Mouse (Mus musculus) T-helper 17 cell (primary cell): ENCODE measurements at regions not wholly inside any gene's neighbourhood (a gene's known extent, or its start where the extent isn't known, plus 50 kb on each side); places are given as distances from the start of the nearest gene placed in this dataset.
"Not testable (repeated sequence)": the region's sequence is repeated elsewhere in the genome, so short reads cannot be mapped to it uniquely, and the experiment has no call there.

Experiments
- in situ Hi-C, 2 experiments: fragments of 300-600 bp; cut with MboI, MseI; formaldehyde crosslinking; loops; 1 replicate in 1 of 2; 2 replicates in 1 of 2; pipeline ENCODE4 v1.15.1; 2025; ENCODE audit warnings: high pct_unique_total_duplicates in 2 of 2

GRCm38 (mm10) chr13:69991892-69992261 lies 189.7 kb downstream of the Med10 start:
- in situ Hi-C loops, result loop anchor here (10.0 to 25.0 kb wide), 2 partner anchors 255 to 427 kb away; partner anchors contain the start of gene Ube2ql1 (in 1 of the 2)

GRCm38 (mm10) chr13:70003591-70003990 lies 201.4 kb downstream of the Med10 start:
- in situ Hi-C loops, result no loop called here

GRCm38 (mm10) chr13:70012123-70012522 lies 209.9 kb downstream of the Med10 start:
- in situ Hi-C loops, result loop anchor here in 1 of 2 experiments (10.0 kb wide), 1 partner anchor 353 kb away; no protein-coding TSS in a partner anchor

GRCm38 (mm10) chr13:70015183-70015582 lies 213.0 kb downstream of the Med10 start:
- in situ Hi-C loops, result loop anchor here in 1 of 2 experiments (10.0 kb wide), 1 partner anchor 350 kb away; no protein-coding TSS in a partner anchor

DNA sequence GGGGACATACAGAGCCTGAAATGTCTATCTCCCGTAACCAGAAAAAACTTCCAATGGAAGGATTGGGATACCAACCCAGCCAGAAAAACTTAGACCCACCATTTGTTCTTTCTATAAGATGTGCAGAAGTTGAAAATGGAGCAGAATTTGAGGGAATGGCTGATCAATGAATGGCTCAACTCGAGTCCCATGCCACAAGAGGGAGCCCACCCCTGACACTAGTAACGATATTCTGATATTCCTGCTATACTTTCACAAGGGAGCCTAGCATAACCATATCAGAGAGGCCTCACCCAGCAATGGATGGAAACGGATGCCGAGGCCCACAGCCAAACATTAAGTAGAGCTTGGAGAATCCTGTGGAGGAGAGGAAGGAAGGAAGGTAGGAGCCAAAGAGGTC lies 215.3 kb downstream of the Med10 start:
- in situ Hi-C loops, result loop anchor here in 1 of 2 experiments (10.0 kb wide), 1 partner anchor 347 kb away; no protein-coding TSS in a partner anchor

DNA sequence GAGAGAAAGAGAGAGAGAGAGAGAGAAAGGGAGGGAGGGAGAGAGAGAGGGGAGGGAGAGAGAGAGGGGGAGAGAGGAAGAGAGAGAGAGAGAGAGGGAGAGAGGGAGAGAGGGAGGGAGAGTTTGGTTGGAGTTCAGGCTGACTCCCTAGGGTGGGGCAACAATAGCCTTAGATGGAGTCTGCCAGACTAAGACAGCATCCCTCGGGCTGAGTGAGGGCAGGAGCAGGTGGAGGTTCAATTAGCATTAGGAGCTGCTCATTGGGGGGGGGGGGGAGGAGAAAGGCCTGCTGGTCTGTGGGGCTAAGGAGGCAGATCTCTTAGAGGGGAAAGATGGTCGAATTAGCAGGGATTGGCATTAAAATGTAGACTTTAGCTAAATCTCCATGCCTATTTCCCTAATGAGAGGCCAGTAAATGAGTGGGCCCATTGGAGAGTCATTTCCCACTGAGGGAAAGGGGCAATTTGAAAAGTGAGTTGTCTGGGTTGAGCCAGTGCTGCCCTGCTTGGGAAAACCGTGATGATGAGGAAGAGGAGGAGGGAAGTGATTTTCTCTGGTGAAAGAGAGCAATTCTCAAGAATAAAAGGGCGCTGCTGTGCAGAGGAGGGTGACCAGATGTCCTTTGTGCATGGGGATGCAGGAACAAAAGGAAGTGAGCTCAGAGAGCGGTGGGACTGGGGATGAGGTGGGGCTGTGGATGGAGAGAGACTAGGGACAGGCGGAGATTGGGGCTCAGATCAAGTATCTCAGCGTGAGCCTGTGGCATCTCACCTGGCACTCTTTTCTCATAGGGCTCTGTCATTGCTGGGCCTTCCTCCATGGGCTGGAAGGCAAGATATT lies 218.0 kb downstream of the Med10 start:
- in situ Hi-C loops, result loop anchor here in 1 of 2 experiments (10.0 kb wide), 1 partner anchor 345 kb away; no protein-coding TSS in a partner anchor

GRCm38 (mm10) chr13:70033249-70033648 lies 231.1 kb downstream of the Med10 start:
- in situ Hi-C loops, result no loop called here

DNA sequence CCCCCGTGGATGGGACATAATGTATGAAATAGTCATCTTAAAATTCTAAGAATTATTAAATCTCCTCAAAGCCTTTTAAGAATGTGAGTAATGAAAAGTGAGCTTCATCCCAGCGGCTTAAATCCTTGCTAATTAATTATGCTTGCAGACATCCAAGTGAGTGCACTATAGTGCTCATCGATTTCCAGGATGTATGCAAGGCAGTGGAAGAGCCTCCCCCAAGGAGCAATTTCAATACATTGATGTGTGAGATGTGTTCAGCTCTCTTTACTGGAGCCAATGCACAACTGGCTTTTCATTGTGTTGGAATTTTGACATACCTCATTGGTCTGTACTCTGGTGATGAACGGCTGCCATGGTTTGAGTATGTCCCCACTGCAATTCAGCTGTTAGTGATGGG lies 231.6 kb downstream of the Med10 start:
- in situ Hi-C loops, result no loop called here

GRCm38 (mm10) chr13:70037985-70038667 lies 235.9 kb downstream of the Med10 start:
- in situ Hi-C loops, result no loop called here

DNA sequence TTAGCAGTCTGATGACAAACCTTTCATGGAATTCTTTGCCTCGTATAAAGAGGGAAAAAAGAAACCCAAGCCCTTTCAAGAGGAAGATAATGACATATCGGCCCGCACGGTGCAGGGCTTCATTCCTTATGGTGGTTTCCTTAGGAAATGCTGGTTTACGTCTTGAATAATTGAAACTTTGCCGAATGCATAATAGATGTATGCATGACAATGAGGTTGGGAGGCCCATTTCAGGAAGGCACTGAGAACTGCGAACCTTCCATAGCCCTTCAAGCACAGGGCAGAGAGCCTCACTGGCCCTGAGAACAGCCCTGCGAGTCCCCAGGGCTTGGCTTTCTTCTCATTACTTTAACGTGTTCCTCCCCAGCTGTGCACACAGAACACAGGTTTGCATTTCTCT lies 255.7 kb downstream of the Med10 start:
- in situ Hi-C loops, result no loop called here

GRCm38 (mm10) chr13:70061363-70061945 lies 259.3 kb downstream of the Med10 start:
- in situ Hi-C loops, result no loop called here

GRCm38 (mm10) chr13:70073655-70074054 lies 271.5 kb downstream of the Med10 start:
- in situ Hi-C loops, result no loop called here

GRCm38 (mm10) chr13:70075353-70075752 lies 273.2 kb downstream of the Med10 start:
- in situ Hi-C loops, result no loop called here

DNA sequence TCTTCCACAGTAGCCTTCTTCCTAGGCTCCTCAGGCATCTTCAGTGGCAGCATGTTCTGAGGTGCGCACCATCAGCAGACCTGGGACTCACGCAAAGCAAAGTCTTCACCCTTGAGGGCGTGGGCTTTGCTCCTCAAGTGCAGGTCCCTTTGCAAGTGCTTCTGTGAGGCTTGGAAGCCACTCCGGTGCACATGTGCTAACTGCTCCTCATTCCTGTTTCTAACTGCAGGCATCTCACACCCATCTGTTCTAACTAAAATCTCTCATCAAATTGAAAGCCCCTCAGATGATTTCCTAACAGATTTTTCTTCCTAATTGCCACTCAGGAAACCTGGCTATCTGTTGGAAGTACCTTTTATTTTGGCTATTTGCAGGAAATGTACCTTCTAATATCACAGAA lies 278.9 kb downstream of the Med10 start:
- in situ Hi-C loops, result no loop called here

DNA sequence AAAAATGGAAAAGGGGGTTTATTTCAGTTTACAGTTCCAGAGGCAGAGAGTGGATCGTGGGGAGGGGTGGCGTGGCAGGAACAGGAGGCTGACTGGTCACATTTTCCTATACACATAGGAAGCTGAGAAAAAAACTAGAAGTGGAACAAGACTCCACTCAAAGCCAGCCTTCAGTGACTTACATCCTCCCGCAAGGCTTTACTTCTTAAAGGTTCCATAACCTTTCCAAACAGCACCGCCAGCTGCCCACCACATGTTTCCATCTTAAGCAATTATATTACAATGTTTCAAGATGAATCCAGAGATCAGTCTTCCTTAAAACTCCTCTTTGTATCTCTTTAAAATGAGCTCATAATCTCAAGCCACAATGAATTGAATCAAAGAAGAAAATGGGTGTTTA lies 290.7 kb downstream of the Med10 start:
- in situ Hi-C loops, result no loop called here

- in situ Hi-C loops, result no loop called here
Observed at GRCm38 (mm10) chr13:70093970-70094369, 291.8 kb downstream of the Med10 start.

DNA sequence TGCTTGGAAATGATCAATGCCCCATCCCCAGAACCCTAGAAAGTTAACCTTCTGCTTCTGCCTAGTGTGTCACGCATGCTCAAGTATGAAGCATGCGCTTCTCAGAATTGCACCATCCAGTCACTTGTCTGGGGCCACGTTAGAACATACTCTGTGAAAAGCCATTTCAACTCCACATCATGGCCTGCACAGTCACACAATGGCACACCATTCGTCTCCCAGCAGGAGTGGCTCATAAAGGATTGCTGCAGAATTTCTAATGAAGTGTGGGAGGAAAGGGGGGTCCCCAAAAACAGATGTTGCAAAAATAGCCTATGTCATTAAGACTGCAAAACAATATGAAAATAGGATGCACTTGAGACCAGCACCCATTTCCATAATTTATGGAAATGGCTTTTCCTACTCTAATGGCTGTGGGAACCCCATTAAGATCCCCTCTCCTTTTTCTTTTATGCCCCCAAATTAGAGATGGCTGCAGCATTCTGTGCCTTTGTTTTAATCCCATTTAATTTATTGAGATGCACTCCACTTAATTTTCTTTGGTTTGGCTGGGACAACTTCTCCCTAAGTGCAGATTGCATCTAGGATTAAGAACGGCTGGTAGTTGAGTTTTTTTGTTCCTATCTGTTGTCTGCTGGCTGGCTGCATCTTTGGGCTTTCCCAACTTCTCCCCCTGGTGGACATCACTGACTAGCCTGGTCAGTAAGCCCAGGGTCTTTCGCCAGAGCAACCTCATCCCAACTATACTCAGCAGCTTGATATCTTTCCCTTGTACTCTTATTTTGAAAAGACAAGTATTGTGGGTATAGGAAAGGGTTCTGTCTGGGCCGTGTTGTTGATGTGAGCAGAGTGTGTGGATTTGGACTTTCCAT lies 294.5 kb downstream of the Med10 start:
- in situ Hi-C loops, result no loop called here

DNA sequence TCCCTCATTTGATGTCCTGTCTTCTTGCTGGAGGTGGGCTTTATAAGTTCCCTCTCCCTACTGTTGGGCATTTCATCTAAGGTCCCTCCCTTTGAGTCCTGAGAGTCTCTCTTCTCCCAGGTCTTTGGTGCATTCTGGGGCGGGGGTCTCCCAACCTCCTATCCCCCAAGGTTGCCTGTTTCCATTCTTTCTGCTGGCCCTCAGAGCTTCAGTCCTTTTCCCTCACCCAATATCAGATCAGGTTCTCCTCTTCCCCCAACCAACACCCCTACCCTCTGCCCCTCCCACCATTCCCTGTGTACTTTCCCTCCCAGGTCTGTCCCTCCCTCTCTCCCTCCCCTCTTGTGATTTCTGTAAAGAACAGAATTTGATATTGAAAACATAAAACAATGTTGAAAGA lies 297.9 kb downstream of the Med10 start:
- in situ Hi-C loops, result not testable (repeated sequence)

DNA sequence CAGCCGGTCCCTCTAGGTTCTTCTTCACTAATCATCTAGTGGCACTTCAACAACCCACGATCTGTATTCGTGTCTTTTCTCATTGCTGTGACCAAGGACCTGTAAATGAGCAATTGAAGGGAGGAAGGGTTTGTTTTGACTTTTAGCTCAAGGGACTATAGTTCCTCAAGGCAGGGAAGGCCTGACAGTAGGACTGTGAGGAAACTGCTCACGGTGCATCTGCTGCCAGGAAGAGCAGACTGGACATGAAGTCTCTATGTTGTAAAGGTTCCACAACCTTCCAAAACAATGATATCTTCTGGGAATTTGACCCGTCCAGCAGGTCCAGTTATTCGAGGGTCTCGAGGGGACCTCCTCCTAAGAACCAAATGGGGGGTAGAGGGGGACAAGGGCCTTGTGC lies 300.8 kb downstream of the Med10 start:
- in situ Hi-C loops, result no loop called here

DNA sequence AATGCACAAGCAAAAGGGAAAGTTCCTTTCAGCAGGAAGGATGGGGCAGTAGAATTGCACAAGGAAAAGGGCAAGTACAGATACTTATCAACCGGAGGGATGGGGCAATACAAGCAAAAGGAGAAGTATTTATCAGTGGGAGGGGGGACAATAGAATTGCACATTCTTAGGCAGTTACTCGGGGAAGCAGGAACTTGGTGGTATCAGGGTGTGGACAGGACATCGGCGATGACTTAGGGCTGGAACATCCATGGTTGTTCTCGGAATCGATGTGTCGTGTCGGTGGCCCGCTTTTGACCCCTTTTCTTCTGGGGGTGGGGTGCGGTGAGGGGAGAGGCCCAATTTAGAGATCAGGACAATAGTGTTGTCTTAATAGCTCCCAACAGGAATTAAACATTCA lies 301.3 kb downstream of the Med10 start:
- in situ Hi-C loops, result not testable (repeated sequence)

DNA sequence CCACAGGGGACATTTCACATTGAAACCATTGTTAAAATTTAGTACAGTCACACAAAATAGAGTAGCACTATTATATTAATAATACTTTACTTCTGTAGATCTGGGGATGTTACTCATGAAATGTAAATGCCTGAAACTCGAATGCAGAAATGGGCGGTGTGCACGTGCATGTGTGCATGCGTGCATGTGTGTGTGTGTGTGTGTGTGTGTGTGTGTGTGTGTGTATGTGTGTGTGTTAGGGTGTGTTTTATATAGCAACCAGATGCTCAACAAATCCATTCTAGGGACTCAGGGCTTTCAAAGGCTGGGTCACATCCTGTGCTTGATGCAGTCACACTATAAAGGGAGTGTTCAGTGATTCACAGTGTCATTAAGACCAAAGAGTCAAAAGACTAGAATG lies 301.7 kb downstream of the Med10 start:
- in situ Hi-C loops, result no loop called here
